8 mouse cellular contexts compared by ENCODE assay signal in the genomic region with DNA sequence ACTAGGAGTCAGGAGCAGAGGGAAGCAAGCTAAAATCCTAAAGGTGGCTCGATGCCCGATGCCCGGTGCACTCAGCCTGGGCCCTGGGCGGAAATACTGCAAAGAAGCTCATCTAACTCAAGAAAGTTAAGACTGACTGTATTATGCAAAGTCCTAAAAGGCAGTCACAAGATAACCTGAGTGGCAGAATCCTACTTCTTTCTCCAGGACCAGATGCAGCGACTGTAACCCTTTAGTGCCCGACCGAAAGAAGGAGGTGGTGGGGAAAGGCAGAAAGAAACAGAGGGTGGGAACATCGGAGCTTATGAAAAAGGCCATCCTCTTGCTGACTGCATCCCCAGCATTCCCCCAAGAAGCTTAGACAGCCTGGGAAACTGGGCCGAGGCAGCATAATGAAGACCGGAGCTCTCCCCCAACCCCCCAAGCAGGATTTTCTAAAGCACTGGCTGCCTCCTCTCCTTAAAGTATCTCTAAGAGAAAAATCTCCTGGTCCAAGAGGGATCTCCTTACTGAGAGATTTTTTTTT.
DNase-seq lines count a peak whose midpoint lies in the region; ATAC-seq and TF ChIP-seq lines count a peak whose summit lies in the region.

No protein-coding gene starts in this region.

- H3K4me3 ChIP-seq in heart, embryonic 13.5 days: peak overlapping the region; percentile 61
- H3K4me3 ChIP-seq in myocyte: no peak overlapping the region

- TF ChIP-seq POLR2A in myocyte (IDR thresholded peaks at IDR 0.05; ENCODE audit: insufficient read length, low read depth): no peak

- no peaks in the 10 kb centered on the region for H3K36me3 ChIP-seq in heart, embryonic 13.5 days
- H3K36me3 ChIP-seq in myocyte (ENCODE audit: control insufficient read depth, insufficient read depth): no peaks in the 10 kb centered on the region

- 2% methylated on average over 10 of the region's 10 CpGs for WGBS in heart, embryonic 13.5 days

- H3K9me3 ChIP-seq in heart, embryonic 13.5 days: no peaks in the 10 kb centered on the region

- peak overlapping the region; percentile 74 for H3K9ac ChIP-seq in heart, embryonic 13.5 days

- peak; percentile 34 to 45 for DNase-seq in left cerebral cortex, adult 18-20 months (ENCODE audit: low spot score in 2 of 2)
- no peak for DNase-seq in left cerebral cortex, adult 11 months (ENCODE audit: low spot score)
- peak; percentile 71 to 78 for DNase-seq in cerebellum, postnatal 25 days
- peak; percentile 57 to 58 for DNase-seq in layer of hippocampus, postnatal 36 days
- no peak for DNase-seq in thymus, postnatal 14 days
- DNase-seq in urinary bladder, postnatal 10 days (ENCODE audit: low spot score): no peak

- peak overlapping the region; percentile 92 for H3K4me2 ChIP-seq in heart, embryonic 13.5 days
- peak overlapping the region; percentile 45 for H3K4me2 ChIP-seq in myocyte (ENCODE audit: low read depth)

- 0 out of 2 replicates have a peak, but pooled peaks cover 10% of the 10 kb centered on the region for H3K4me1 ChIP-seq in heart, embryonic 13.5 days

- H3K79me2 ChIP-seq in myocyte (ENCODE audit: control insufficient read depth, insufficient read depth): no peaks in the 10 kb centered on the region

- no peak overlapping the region for H3ac ChIP-seq in myocyte (ENCODE audit: control insufficient read depth, insufficient read length)

- H3K27me3 ChIP-seq in heart, embryonic 13.5 days (replicated peaks): 0 out of 2 replicates have a peak, but pooled peaks cover 5% of the 10 kb centered on the region
- no peaks in the 10 kb centered on the region for H3K27me3 ChIP-seq in myocyte (ENCODE audit: control insufficient read depth, insufficient read depth, insufficient read length)

- ATAC-seq in heart, embryonic 13.5 days (ENCODE audit: extremely low read depth, insufficient number of reproducible peaks, low FRiP score, low TSS enrichment): no peak

- H3K27ac ChIP-seq in heart, embryonic 13.5 days (replicated peaks): no peak overlapping the region

TF ChIP-seq in myocyte, 11 proteins besides CTCF, POLR2A, EP300 and RAD21:
- TF ChIP-seq REST (IDR thresholded peaks at IDR 0.05; ENCODE audit: insufficient read depth, insufficient read length): no peak

Comparison
In these comparisons a context has a peak if more than half of its experiments do, and no peak if none do; other contexts are left out.
1. DNase-seq: peak in left cerebral cortex, adult 18-20 months (2 of 2), cerebellum, postnatal 25 days (2 of 2) and layer of hippocampus, postnatal 36 days (2 of 2); none in left cerebral cortex, adult 11 months (single experiment), thymus, postnatal 14 days (single experiment) and urinary bladder, postnatal 10 days (single experiment).